Mouse (Mus musculus) megakaryocyte, embryonic 14.5 days (primary cell): ENCODE measurements at regions not wholly inside any gene's neighbourhood (a gene's known extent, or its start where the extent isn't known, plus 50 kb on each side); places are given as distances from the start of the nearest gene placed in this dataset.

Experiments used
- FLI1 ChIP-seq: IDR thresholded peaks from 2 replicates; pipeline ENCODE4 v1.6.1; 2012; ENCODE audit warnings: low read length, inconsistent platforms, mixed read lengths
- GATA1 ChIP-seq: IDR thresholded peaks from 3 replicates; pipeline ENCODE4 v1.6.1; 2012; ENCODE audit warnings: mixed read lengths, low read length, inconsistent platforms, borderline replicate concordance

GRCm38 (mm10) chr1:152266390-152266789, 120.1 kb downstream of the Tsen15 start:
- no peak for TF ChIP-seq FLI1
- no peak for TF ChIP-seq GATA1
